Mouse (Mus musculus) regulatory T cell (primary cell): ENCODE measurements around the gene Serpinb6a.

Experiments used
- in situ Hi-C: fragments of 300-600 bp; cut with MboI, MseI; formaldehyde crosslinking; loops from one replicate; pipeline ENCODE4 v1.15.1; 2025; ENCODE audit warnings: high pct_unique_total_duplicates

The Serpinb6a gene

GRCm38 (mm10) chr13:34002058-34003006 is at the start of gene Serpinb6a, which contains the start of gene Ripk1:
TSS of gene Serpinb6a (minus strand) at chr13:34002794.
TSS of gene Ripk1 (plus strand) at chr13:34002363.
- in situ Hi-C loops = loop anchor here (10.0 kb wide), 1 partner anchor 1742 kb away; no protein-coding TSS in a partner anchor

GRCm38 (mm10) chr13:34051692-34052091 is 49.1 kb upstream of the Serpinb6a start:
- in situ Hi-C loops = loop anchor here (5.0 kb wide), 1 partner anchor 81 kb away; the partner anchor contains the start of gene Tubb2b

- in situ Hi-C loops = loop anchor here (5.0 kb wide), 1 partner anchor 82 kb away; the partner anchor contains the start of gene Tubb2b
Observed at GRCm38 (mm10) chr13:34050479-34050878, 47.9 kb upstream of the Serpinb6a start.

DNA sequence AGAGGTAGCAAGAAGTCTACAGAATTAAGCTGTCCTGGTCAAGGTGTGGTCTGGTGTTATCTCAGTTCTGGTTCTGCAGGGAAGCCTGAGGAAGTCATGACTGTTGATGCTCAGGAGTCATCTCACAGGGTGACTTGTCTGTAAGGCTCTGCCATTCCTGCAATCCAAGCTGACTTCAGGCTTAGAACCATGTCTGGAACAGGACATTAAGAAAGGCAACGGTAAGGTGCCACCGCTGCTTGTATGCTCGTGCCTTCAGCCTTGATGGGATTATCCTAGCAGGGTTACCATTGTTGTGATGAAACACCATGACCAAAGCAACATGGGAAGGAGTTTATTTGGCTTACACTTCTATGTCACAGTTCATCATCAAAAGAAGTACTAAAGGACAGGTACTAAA is 44.9 kb upstream of the Serpinb6a start:
- in situ Hi-C loops = loop anchor here (5.0 kb wide), 1 partner anchor 110 kb away; no protein-coding TSS in a partner anchor

DNA sequence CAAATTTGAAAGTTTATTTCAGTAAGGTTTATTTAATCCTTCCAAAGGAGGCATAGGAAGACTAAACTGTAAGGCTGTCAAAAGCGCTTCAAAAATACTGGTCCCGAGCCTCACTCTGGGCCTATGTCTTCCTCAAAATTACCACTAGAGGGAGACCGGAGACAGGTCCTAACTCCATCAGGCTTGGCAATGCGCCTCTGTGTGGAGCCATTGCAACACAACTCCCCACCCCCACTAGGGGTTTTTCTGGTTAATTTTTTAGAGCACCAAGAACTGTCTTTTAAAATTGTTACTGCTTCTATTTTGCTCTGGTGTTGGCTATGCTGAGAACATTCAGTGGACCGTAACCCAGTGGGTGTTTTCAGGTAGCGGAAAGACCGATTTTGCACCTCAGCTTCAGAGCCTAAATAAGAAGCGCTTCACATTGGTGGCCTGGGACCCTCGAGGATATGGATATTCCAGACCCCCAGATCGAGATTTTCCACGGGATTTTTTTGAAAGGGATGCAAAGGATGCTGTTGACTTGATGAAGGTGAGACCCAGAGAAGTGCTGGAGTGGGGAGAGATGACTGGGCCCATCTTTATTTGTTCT is 43.9 kb upstream of the Serpinb6a start:
- in situ Hi-C loops = loop anchor here (5.0 kb wide), 1 partner anchor 111 kb away; no protein-coding TSS in a partner anchor

DNA sequence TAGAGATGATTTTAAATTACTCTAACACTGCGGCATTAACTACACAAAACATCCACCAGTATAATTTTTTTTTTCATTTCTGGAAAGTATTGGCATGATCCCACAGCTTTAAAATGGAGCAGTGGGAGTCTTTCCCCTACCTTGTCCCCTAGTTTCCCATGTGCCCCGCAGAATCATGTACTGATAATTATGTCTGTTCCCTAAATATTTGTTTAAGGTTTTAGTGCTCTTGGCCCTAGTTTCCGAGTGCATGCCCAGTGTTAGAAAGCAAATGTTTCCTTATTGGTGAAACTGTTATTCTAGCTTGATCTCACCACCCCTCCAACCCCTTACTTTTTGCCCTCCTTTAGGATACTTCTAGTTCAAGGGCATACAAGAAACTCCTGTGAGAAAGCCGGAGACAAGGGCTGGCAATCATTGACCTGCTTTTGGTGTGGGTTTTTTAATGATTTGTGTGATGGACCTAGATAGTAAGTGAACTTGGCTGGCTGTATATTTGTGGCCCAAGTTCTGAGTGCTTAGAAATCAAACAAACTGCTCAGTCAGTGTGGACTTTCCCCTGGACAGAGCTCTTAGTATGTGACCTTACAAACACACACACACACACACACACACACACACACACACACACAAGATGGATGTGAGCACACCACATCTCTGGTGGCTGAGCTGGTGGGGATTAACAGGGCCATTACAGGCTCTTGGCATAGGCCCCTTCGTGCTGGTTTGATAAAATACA is 43.1 kb upstream of the Serpinb6a start:
- in situ Hi-C loops = loop anchor here (5.0 kb wide), 1 partner anchor 112 kb away; no protein-coding TSS in a partner anchor

DNA sequence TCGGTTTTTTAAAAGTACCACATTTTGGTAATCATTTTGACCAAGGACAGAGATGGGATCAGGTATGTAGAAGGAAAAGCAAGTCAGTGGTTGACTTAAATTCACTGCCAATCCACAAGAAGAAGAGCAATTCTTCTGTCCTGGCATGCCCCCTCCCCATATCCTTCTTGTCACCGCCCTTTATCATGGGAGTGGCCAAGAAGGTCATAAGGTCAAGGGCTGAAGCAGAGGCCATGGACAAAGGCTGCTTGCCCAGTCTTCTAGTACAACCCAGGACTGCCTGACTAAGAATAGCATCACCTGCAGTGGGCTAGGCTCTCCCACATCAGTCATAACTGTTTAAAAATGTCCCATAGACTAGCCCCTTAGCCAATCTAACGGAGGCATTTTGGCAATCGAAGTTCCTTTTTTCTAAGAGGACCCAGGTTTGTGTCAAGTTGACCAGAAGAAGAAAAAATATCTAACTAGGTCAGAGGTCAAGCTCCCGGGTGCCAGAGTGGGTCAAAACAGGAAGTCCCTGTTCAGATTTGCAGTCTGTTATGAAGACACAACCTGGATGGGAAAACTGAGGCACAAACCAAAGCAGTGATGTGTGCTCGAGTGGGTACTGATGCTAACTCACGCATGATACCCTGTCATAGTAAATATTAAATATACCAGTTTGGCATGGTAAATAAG is 41.3 kb upstream of the Serpinb6a start:
- in situ Hi-C loops = no loop called here

GRCm38 (mm10) chr13:34040091-34040490 is 37.5 kb upstream of the Serpinb6a start:
- in situ Hi-C loops = no loop called here

GRCm38 (mm10) chr13:34038901-34039341 is 36.3 kb upstream of the Serpinb6a start:
- in situ Hi-C loops = no loop called here

- in situ Hi-C loops = no loop called here
Observed at GRCm38 (mm10) chr13:34038056-34038432, 35.5 kb upstream of the Serpinb6a start.

DNA sequence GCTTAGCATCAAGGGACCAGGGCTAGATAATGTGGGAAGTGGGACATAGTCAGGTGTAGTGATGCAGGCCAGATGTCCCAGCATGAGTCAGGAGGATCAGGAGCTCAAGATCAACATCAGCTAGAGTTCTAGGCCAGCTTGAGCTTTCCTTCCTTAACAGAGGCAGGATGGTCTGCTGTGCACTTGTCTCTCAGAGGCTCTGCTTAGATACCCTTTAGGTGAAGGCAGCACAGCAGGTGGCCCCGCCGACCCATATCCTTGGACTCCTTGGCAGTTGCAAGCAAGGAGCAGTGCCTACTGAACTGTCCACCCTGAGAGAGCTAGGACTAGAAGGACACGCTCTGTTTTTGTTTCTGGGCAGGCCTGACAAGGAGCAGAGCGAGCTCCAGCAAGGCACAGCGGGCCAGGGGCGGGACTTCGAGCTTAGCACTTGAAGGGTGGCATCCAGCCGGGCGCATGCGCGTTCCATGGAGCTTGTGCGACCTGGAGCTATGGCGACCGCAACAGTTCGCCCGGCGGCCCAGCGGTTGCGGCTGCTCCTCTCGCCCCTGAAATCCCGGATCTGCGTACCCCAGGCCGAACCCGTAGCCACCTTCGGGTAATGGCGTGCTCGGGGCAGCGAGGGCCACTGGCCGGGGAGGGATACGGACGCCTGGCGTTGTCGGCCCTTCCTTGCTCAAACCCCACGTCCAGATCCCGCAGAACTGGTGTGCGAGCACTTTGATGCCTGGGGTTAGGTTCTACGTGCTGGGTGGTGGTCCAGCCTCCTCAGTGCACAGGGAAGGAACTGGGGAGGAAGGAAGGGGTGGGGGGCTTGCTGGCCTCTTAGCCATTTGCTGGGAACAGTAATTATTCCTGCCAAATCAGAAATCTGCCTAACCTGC is 34.8 kb upstream of the Serpinb6a start, which contains the start of gene Bphl:
Gene Bphl (plus strand): TSS at position 426 of the 884 bp plus-strand sequence.
- in situ Hi-C loops = no loop called here

- in situ Hi-C loops = no loop called here
Observed at GRCm38 (mm10) chr13:34036726-34037125, 34.1 kb upstream of the Serpinb6a start.

GRCm38 (mm10) chr13:34035424-34035823 is 32.8 kb upstream of the Serpinb6a start:
- in situ Hi-C loops = no loop called here

- in situ Hi-C loops = no loop called here
Observed at GRCm38 (mm10) chr13:34032041-34032440, 29.4 kb upstream of the Serpinb6a start.

GRCm38 (mm10) chr13:34021998-34022397 is 19.4 kb upstream of the Serpinb6a start:
- in situ Hi-C loops = no loop called here

GRCm38 (mm10) chr13:34018521-34018920 is 15.9 kb upstream of the Serpinb6a start:
- in situ Hi-C loops = no loop called here

GRCm38 (mm10) chr13:34016927-34017569 is 14.5 kb upstream of the Serpinb6a start:
- in situ Hi-C loops = no loop called here

- in situ Hi-C loops = loop anchor here (10.0 kb wide), 1 partner anchor 1738 kb away; no protein-coding TSS in a partner anchor
Observed at GRCm38 (mm10) chr13:34007234-34007633, 4.6 kb upstream of the Serpinb6a start.

GRCm38 (mm10) chr13:34003058-34003457 is 464 bp upstream of the Serpinb6a start:
- in situ Hi-C loops = loop anchor here (10.0 kb wide), 1 partner anchor 1742 kb away; no protein-coding TSS in a partner anchor
